Mouse (Mus musculus) c-Kit-positive CD71-positive TER-119-positive erythroid progenitor cells, embryonic 14.5 days (primary cell): ENCODE data around the gene Adprh.

Source experiments
- DNase-seq: peaks from one replicate; pipeline ENCODE4 v3.0.0-alpha.2; 2013; ENCODE audit warnings: low spot score

Gene Adprh

GRCm38 (mm10) chr16:38398266-38398665 is 54.2 kb downstream of the Adprh start:
- DNase-seq: no peak

- no peak for DNase-seq
These were observed 56.3 kb downstream of the Adprh start for GRCm38 (mm10) chr16:38396155-38396554.

- DNase-seq: no peak
These were observed 57.3 kb downstream of the Adprh start for GRCm38 (mm10) chr16:38395060-38395730.

GRCm38 (mm10) chr16:38394191-38394618 is 58.3 kb downstream of the Adprh start:
- no peak for DNase-seq
